Mouse (Mus musculus) thymus, adult 2 months (tissue): Measurements from ENCODE around the gene Fdx1l. TPM values are rescaled to one million over a fixed set of nuclear protein-coding genes. Genes with fewer than 3 reads are reported as not detected.
A peak's percentile ranks its signal among the peaks of the same experiment; 100 is the strongest.

Experiments used
- DNase-seq: peaks from one replicate; pipeline ENCODE4 v3.0.0; 2021
- H3K27ac ChIP-seq: fragments of 200-500 bp; 2 replicates; pipeline ENCODE4 v1.5.1; 2012; ENCODE audit warnings: low read length, control low read depth; ENCODE audit not compliant: control insufficient read depth, insufficient read depth
- H3K27me3 ChIP-seq: fragments of 200-500 bp; 2 replicates; pipeline ENCODE4 v1.6.1; 2012; ENCODE audit warnings: mild to moderate bottlenecking, low read length, moderate library complexity, mixed read lengths; ENCODE audit not compliant: control insufficient read depth, insufficient read depth
- H3K36me3 ChIP-seq: fragments of 200-500 bp; 2 replicates; pipeline ENCODE4 v1.6.1; 2012; ENCODE audit warnings: mild to moderate bottlenecking, low read length, moderate library complexity; ENCODE audit not compliant: control insufficient read depth, insufficient read depth
- H3K4me1 ChIP-seq: fragments of 200-500 bp; replicated peaks from 2 replicates; pipeline ENCODE4 v1.6.1; 2012; ENCODE audit warnings: low read length; ENCODE audit not compliant: control insufficient read depth, insufficient read depth
- H3K4me3 ChIP-seq: fragments of 200-500 bp; 2 replicates; pipeline ENCODE4 v1.5.1; 2012; ENCODE audit warnings: mild to moderate bottlenecking, low read length, control low read depth, moderate library complexity; ENCODE audit not compliant: control insufficient read depth, insufficient read depth
- CTCF ChIP-seq: fragments of 200-500 bp; IDR thresholded peaks from 2 replicates; pipeline ENCODE4 v1.5.1; 2012; ENCODE audit warnings: mild to moderate bottlenecking, control low read depth, low read length, moderate library complexity, borderline replicate concordance; ENCODE audit not compliant: control insufficient read depth, poor library complexity, insufficient read depth; ENCODE audit errors: extremely low read depth
- POLR2A ChIP-seq: fragments of 200-500 bp; IDR thresholded peaks from 2 replicates; pipeline ENCODE4 v1.6.1; 2012; ENCODE audit warnings: mild to moderate bottlenecking, low read length, control low read depth, moderate library complexity; ENCODE audit not compliant: control insufficient read depth, poor library complexity, insufficient read depth; ENCODE audit errors: extremely low read depth
- WGBS: fragments of 180-500 bp; shearing (Covaris S2); methylation state at CpG from one replicate; pipeline ENCODE4 v1.1.7; 2018; 5-methylcytosine and 5-hydroxymethylcytosine counted together
- polyA plus RNA-seq: library from polyadenylated mRNA; depleted of rRNA; stranded (reverse); fragments of >200 nt; gene quantifications from 2 replicates; pipeline ENCODE4 v1.2.3, GENCODE M21; 2012

Fdx1l gene
- polyA plus RNA-seq, 1 experiment: 67.8 TPM

DNA sequence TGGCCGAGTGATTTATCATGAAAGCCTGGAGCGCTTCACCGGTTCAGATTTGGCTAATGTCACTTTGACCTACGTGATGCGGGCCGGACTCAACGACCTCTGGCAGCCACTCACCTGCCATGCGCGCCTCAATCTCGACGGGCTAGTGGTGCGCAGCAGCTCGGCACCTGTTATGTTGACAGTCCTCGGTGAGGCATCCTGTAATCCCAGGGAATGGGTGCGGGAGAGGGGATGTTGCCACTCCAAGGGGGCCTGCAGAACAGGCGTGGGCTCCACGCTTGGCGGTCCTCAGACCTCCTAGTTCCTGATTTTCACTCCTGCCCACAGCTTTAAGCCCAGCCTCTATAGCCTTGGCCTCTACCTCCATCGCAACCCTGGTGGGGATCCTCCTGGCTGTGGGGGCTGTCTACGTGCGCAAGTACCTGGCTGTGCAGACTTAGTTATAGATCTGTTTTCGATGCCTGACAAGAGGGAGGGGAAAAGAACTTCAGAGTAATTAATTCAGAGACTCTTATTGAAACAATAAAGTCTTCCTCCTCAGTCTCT is 43.3 kb downstream of the Fdx1l start:
- DNase-seq: peak; percentile 19
- H3K27ac ChIP-seq: no peak overlapping the region
- 20% methylated on average over 22 of the region's 22 CpGs for WGBS
- TF ChIP-seq POLR2A: no peak
- no peak for TF ChIP-seq CTCF
- peaks cover 23% of the 10 kb centered on the region for H3K27me3 ChIP-seq
- peak overlapping the region; percentile 14 for H3K4me3 ChIP-seq
- peaks cover 39% of the 10 kb centered on the region for H3K4me1 ChIP-seq
- no peaks in the 10 kb centered on the region for H3K36me3 ChIP-seq

DNA sequence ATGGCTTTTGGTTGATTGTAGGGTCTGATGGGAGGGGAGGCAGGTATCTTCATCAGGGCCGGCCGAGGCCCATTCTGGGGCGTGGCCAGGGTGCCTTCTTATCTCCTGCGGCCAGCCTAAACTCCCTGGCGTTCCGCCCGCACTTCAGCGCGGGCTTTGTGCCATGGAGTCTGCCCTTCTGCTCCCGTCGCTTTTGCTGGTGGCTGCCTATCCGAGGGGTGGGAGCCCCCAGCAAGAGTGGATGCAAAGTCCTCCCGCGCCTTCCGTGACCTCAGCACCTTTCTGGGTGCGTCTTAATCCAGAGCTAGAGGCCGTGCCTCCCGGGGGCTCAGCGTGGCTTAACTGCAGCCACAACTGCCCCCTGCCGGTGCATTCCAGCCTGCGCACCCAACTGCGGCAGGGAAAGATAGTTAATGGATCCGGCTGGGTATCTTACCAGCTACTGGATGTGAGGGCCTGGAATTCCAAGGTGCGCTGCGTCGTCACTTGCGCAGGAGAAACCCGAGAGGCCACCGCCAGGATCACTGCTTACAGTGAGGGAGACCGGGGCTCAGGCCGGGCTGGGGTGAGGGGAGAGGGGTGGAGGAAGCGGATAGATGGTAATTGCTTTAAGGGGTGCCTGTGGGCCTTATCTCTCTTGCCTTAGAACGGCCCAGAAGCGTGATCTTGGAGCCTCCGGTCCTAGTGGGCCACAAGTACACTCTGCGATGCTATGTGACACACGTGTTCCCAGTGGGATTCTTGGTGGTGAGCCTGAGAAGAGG is 43.9 kb downstream of the Fdx1l start, which contains the start of gene Icam4:
Gene Icam4, plus strand, starts transcription at position 83 of the 764 bp plus-strand sequence.
- peaks cover 39% of the 10 kb centered on the region for H3K4me1 ChIP-seq
- peak; percentile 91 for TF ChIP-seq CTCF
- no peak for TF ChIP-seq POLR2A
- DNase-seq: peak; percentile 79

DNA sequence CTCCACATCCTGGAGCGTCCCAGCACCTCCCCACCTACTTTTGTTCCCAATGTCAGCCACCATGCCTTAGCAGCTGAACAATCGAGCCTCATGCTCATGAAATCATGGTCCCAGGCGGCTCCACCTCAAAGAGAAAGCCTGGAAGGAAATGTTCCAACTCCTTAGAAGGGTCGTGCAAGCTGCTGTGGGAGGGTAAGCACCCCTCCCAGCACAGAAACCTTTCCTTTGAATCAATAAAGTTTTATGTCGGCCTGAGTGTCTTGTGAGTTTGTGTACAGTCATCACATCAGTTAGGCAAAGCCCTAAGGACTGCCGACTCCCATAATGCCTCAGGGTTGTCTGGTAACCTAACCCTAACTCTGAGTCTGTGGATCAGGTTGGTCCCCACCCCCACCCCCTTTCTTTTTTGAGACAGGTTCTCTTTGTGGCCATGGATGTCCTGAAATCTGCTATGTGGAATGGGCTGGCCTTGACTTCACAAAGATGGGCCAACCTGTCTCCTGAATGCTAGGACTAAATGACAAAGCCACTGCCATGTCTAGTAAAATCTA is 44.8 kb downstream of the Fdx1l start:
- whole genome bisulfite sequencing: 90% methylated on average over 6 of the region's 6 CpGs
- no peak overlapping the region for H3K27ac ChIP-seq

More for the DNA sequence above, 43.9 kb downstream of the Fdx1l start, which contains the start of gene Icam4:
- no peaks in the 10 kb centered on the region for H3K36me3 ChIP-seq
- no peak within 1 kb of the TSS for H3K27ac ChIP-seq
- H3K27me3 ChIP-seq: peaks cover 17% of the 10 kb centered on the region
- 4% methylated on average over 37 of the region's 37 CpGs for WGBS
- H3K4me3 ChIP-seq: peak within 1 kb of the TSS; percentile 17

DNA sequence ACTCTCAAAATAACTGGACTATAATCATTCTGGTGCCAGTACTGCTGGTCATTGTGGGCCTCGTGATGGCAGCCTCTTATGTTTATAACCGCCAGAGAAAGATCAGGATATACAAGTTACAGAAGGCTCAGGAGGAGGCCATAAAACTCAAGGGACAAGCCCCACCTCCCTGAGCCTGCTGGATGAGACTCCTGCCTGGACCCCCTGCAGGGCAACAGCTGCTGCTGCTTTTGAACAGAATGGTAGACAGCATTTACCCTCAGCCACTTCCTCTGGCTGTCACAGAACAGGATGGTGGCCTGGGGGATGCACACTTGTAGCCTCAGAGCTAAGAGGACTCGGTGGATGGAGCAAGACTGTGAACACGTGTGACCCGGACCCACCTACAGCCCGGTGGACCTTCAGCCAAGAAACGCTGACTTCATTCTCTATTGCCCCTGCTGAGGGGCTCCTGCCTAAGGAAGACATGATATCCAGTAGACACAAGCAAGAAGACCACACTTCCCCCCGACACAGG is 45.6 kb downstream of the Fdx1l start:
- DNase-seq: no peak
- Histone ChIP-seq H3K27me3 (peaks cover 7% of the 10 kb centered on the region; the same call in 1 of the 2 replicates), H3K36me3 (no peaks in the 10 kb centered on the region), H3K4me3 (no peak overlapping the region), H3K27ac (no peak overlapping the region), H3K4me1 (peaks cover 32% of the 10 kb centered on the region)
- 92% methylated on average over 8 of the region's 8 CpGs for WGBS
- no peak for TF ChIP-seq POLR2A
- TF ChIP-seq CTCF: no peak

More for the DNA sequence above, 44.8 kb downstream of the Fdx1l start:
- DNase-seq: no peak
- TF ChIP-seq CTCF (no peak), POLR2A (no peak)
- peaks cover 39% of the 10 kb centered on the region for H3K4me1 ChIP-seq
- peaks cover 13% of the 10 kb centered on the region; the same call in 1 of the 2 replicates for H3K27me3 ChIP-seq
- H3K36me3 ChIP-seq: no peaks in the 10 kb centered on the region
- H3K4me3 ChIP-seq: no peak overlapping the region

DNA sequence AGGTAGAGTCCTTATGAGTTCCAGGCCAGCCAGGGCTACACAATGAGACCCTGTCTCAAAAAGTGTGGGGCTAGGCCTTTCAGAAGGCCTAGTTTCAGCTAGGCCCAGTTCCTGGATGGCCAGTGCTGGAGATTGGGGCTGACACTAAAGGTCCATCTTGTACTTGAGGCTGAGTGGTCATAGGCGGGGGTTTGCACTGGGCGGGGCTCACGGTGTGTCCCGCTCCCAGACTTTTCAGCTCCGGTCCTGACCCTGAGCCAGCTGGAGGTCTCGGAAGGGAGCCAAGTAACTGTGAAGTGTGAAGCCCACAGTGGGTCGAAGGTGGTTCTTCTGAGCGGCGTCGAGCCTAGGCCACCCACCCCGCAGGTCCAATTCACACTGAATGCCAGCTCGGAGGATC is 46.6 kb downstream of the Fdx1l start:
- TF ChIP-seq POLR2A (no peak), CTCF (no peak)
- H3K4me3 ChIP-seq: no peak overlapping the region
- H3K27ac ChIP-seq: no peak overlapping the region
- peaks cover 22% of the 10 kb centered on the region for H3K4me1 ChIP-seq
- no peaks in the 10 kb centered on the region for H3K36me3 ChIP-seq
- WGBS: 95% methylated on average over 12 of the region's 12 CpGs
- no peak for DNase-seq
- H3K27me3 ChIP-seq: no peaks in the 10 kb centered on the region; the same call in 1 of the 2 replicates

- DNase-seq: no peak
- WGBS: 96% methylated on average over 19 of the region's 19 CpGs
- H3K36me3 ChIP-seq: peaks cover 2% of the 10 kb centered on the region; the same call in 1 of the 2 replicates
- H3K4me1 ChIP-seq: peaks cover 12% of the 10 kb centered on the region
- H3K27ac ChIP-seq: no peak overlapping the region
- H3K4me3 ChIP-seq: no peak overlapping the region
- no peaks in the 10 kb centered on the region for H3K27me3 ChIP-seq
- TF ChIP-seq POLR2A (no peak), CTCF (no peak)
These were observed 48.1 kb downstream of the Fdx1l start for GRCm38 (mm10) chr9:21025258-21025810.
